Mouse (Mus musculus): ENCODE results near the gene Cep44. TPM values are rescaled to one million over a fixed set of nuclear protein-coding genes. Genes with fewer than 3 reads are reported as not detected.
A peak's percentile ranks its signal among the peaks of the same experiment; 100 is the strongest.

The Cep44 gene
- polyA plus RNA-seq, 1 experiment from 2014 or later = 25.9 TPM

DNA sequence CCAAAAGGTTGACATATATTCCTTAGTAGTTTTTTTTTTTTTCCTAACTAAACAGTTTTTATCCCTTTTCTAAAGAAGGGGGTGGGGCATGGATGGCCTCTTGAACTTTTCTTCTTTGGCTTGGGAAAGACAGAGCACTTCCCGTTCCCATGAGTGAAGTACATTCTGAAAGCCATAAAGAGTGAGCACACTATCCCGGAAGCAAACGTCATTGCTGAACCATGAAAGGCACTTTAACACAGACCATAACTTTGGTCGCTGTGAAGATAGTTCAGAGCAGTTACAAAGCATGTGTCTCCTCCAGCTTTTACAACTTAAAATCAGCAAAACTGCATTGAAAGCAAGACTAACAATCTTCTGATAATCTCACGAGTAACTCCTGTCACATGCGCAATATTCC lies 32.0 kb downstream of the Cep44 start:
- no peak overlapping the region for H3K4me3 ChIP-seq (ENCODE audit: low read depth, low read length)
- H3K36me3 ChIP-seq (ENCODE audit: control insufficient read depth, insufficient read depth, low read length) = no peaks in the 10 kb centered on the region
- 72% methylated on average over 6 of the region's 6 CpGs for WGBS
- ATAC-seq (ENCODE audit: low read depth) (no peak), DNase-seq (ENCODE audit: low spot score) (no peak)
- H3K9ac ChIP-seq (ENCODE audit: low read depth, low read length) = no peak overlapping the region
- no peaks in the 10 kb centered on the region for H3K9me3 ChIP-seq (ENCODE audit: control insufficient read depth, low read length)
- H3K4me1 ChIP-seq (ENCODE audit: control insufficient read depth, insufficient read depth, low read length) = no peaks in the 10 kb centered on the region
- H3K27me3 ChIP-seq (replicated peaks; ENCODE audit: control insufficient read depth, insufficient read depth, low read length) = no peaks in the 10 kb centered on the region
- H3K27ac ChIP-seq (replicated peaks; ENCODE audit: low read depth, low read length) = no peak overlapping the region
- no peak overlapping the region for H3K4me2 ChIP-seq (ENCODE audit: low read depth, low read length)

DNA sequence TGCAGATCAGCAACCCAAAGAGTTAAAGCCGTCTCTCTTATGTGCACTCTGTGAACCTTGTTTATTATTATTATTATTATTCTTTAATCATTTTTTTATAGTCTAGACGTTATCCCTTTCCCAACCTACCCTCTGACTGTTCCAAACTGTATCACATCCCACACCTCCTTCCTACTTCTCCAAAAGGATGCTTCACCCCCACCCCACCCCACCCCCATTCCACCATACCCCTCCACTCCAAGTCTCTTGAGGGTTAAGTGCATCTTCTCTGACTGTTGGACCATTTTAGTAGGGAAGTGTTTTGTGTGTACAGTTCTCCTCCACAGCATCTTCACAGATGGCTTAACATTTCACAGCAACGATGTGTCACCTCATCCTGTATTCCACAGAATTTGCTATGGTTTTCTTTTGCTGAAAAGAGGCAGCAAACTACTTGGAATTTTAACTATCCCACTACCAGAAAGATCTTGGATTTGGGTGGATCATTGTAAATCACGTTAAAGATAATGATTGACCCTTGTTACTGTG lies 41.8 kb downstream of the Cep44 start:
- Histone ChIP-seq H3K4me3 (ENCODE audit: low read depth, low read length) (no peak overlapping the region), H3K27ac (replicated peaks; ENCODE audit: low read depth, low read length) (no peak overlapping the region), H3K9me3 (ENCODE audit: control insufficient read depth, low read length) (no peaks in the 10 kb centered on the region), H3K4me2 (ENCODE audit: low read depth, low read length) (no peak overlapping the region), H3K27me3 (replicated peaks; ENCODE audit: control insufficient read depth, insufficient read depth, low read length) (no peaks in the 10 kb centered on the region), H3K4me1 (ENCODE audit: control insufficient read depth, insufficient read depth, low read length) (no peaks in the 10 kb centered on the region), H3K9ac (ENCODE audit: low read depth, low read length) (no peak overlapping the region), H3K36me3 (ENCODE audit: control insufficient read depth, insufficient read depth, low read length) (no peaks in the 10 kb centered on the region)
- no peak for DNase-seq (ENCODE audit: low spot score)
- 68% methylated on average over 4 of the region's 4 CpGs for WGBS
- no peak for ATAC-seq (ENCODE audit: low read depth)

DNA sequence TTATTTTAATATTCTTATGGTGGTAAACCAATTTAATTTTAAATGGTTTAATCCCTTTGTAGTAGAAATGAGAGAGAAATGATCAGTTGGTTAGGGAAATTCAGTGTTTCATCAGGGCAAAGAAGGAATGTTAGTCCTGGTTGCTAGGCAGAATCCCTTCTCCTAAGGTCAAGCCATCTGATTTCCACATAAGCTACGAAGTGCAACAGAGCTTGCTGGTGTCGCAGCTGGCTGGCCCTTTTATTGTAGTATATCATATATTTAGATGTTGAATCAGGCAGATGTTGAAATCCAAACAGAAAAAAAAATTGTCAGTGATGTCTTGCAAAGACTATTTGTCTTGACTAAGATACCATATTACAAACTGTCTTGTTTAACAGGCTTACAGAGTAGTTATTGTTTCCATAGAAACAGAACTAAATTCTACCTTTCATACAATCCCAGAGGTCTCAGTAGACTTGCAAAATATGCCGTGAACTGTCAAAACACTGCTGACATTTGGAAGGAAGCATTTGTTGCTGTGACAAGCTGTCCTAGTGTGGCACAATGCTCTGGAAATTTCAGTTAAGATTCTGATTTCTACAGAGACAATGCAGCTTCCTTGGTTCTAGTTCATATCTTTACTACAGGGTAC lies 42.4 kb downstream of the Cep44 start:
- Histone ChIP-seq H3K4me2 (ENCODE audit: low read depth, low read length) (no peak overlapping the region), H3K4me3 (ENCODE audit: low read depth, low read length) (no peak overlapping the region), H3K9ac (ENCODE audit: low read depth, low read length) (no peak overlapping the region), H3K27me3 (replicated peaks; ENCODE audit: control insufficient read depth, insufficient read depth, low read length) (no peaks in the 10 kb centered on the region), H3K9me3 (ENCODE audit: control insufficient read depth, low read length) (no peaks in the 10 kb centered on the region), H3K27ac (replicated peaks; ENCODE audit: low read depth, low read length) (no peak overlapping the region), H3K4me1 (ENCODE audit: control insufficient read depth, insufficient read depth, low read length) (no peaks in the 10 kb centered on the region), H3K36me3 (ENCODE audit: control insufficient read depth, insufficient read depth, low read length) (no peaks in the 10 kb centered on the region)
- no peak for DNase-seq (ENCODE audit: low spot score)
- ATAC-seq (ENCODE audit: low read depth) = no peak
- WGBS = 66% methylated on average over 3 of the region's 3 CpGs

DNA sequence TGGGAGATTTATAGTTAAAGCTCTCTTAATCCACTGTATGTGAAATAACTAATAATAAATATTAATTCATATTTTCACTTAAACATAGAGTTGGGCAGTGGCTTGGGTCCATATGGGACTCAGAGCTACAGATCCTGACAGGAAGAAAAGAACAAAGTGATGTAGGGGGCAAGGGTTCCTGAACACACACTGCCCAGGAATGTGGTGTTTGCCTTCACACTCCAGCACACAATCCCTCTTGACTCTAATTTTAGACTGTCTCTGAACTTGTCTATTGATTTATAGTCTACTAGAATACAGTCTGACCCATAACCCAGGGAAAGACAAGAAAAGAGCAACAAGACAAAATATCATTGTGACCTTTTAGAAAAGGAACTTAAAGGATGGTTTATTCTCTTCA lies 48.9 kb downstream of the Cep44 start:
- Histone ChIP-seq H3K4me1 (ENCODE audit: control insufficient read depth, insufficient read depth, low read length) (no peaks in the 10 kb centered on the region), H3K27me3 (replicated peaks; ENCODE audit: control insufficient read depth, insufficient read depth, low read length) (no peaks in the 10 kb centered on the region), H3K36me3 (ENCODE audit: control insufficient read depth, insufficient read depth, low read length) (no peaks in the 10 kb centered on the region), H3K9me3 (ENCODE audit: control insufficient read depth, low read length) (no peaks in the 10 kb centered on the region), H3K4me3 (ENCODE audit: low read depth, low read length) (no peak overlapping the region), H3K9ac (ENCODE audit: low read depth, low read length) (no peak overlapping the region), H3K27ac (replicated peaks; ENCODE audit: low read depth, low read length) (no peak overlapping the region), H3K4me2 (ENCODE audit: low read depth, low read length) (no peak overlapping the region)
- ATAC-seq (ENCODE audit: low read depth) = no peak
- DNase-seq (ENCODE audit: low spot score) = no peak

DNA sequence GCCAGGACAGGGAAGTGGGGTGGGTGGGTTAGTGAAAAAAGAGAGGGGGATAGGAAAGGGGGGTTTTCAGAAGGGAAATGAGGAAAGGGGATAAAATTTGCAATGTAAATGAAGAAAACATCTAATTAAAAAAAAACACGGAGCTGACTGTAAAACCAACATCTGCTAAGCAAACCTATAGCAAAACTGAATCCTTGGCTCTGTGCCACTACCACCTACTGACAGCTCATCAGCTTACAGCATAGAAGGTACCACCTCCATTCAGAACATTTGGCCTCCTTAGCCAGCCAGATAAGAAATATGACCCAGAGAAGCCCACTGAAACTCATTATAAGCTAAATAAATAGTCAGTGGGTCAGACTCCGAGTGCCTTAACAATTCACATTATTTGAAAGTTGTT lies 61.4 kb downstream of the Cep44 start:
- WGBS = 23% methylated on average over 2 of the region's 2 CpGs
- Histone ChIP-seq H3K4me2 (ENCODE audit: low read depth, low read length) (no peak overlapping the region), H3K27me3 (replicated peaks; ENCODE audit: control insufficient read depth, insufficient read depth, low read length) (no peaks in the 10 kb centered on the region), H3K27ac (replicated peaks; ENCODE audit: low read depth, low read length) (no peak overlapping the region), H3K9me3 (ENCODE audit: control insufficient read depth, low read length) (no peaks in the 10 kb centered on the region), H3K4me1 (ENCODE audit: control insufficient read depth, insufficient read depth, low read length) (no peaks in the 10 kb centered on the region), H3K4me3 (ENCODE audit: low read depth, low read length) (no peak overlapping the region), H3K36me3 (ENCODE audit: control insufficient read depth, insufficient read depth, low read length) (no peaks in the 10 kb centered on the region), H3K9ac (ENCODE audit: low read depth, low read length) (no peak overlapping the region)
- peak; percentile 34 for DNase-seq (ENCODE audit: low spot score)
- ATAC-seq (ENCODE audit: low read depth) = no peak

DNA sequence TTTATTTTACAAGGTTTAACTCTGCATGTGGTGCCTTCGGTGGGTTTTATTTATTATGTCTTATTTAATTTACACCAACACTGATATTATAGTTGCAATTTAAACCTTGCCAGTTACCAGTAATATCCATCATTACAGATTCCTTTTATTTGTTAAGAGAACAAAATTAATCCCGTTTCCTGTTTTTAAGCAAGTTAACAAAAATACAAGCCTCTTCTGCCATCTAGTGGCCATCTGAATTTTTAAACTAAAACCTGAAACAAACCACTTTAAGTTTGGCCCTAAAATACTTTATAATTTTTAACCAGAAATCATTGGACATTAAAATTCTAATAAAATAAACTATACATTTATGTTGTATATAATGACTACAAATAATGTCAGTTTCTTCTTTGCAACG lies 64.8 kb downstream of the Cep44 start:
- no peak overlapping the region for H3K9ac ChIP-seq (ENCODE audit: low read depth, low read length)
- no peak overlapping the region for H3K4me3 ChIP-seq (ENCODE audit: low read depth, low read length)
- no peak overlapping the region for H3K4me2 ChIP-seq (ENCODE audit: low read depth, low read length)
- H3K27ac ChIP-seq (replicated peaks; ENCODE audit: low read depth, low read length) = no peak overlapping the region
- H3K36me3 ChIP-seq (ENCODE audit: control insufficient read depth, insufficient read depth, low read length) = no peaks in the 10 kb centered on the region
- no peaks in the 10 kb centered on the region for H3K27me3 ChIP-seq (replicated peaks; ENCODE audit: control insufficient read depth, insufficient read depth, low read length)
- no peaks in the 10 kb centered on the region for H3K4me1 ChIP-seq (ENCODE audit: control insufficient read depth, insufficient read depth, low read length)
- DNase-seq (ENCODE audit: low spot score) (peak; percentile 30), ATAC-seq (ENCODE audit: low read depth) (no peak)
- no peaks in the 10 kb centered on the region for H3K9me3 ChIP-seq (ENCODE audit: control insufficient read depth, low read length)
- WGBS = 27% methylated on average over 3 of the region's 3 CpGs

Small RNA genes within 50 kb of the gene (microRNA-seq; reads per million reads assigned to microRNA genes)
- gene Gm25992 (ENCODE audit: borderline number of aligned reads) = not detected

Other genes with a start within 250 kb of the Cep44 start
- gene Fbxo8, start within 50 bp of the Cep44 start, polyA plus RNA-seq (2014; fragmentation: Nextera tagmentation; extraction: Ambion mirVana) = 35.7 and 37.4 TPM in 2 replicates

Data from embryonic facial prominence, embryonic 14.5 days (tissue).